Mouse (Mus musculus): Measurements from ENCODE around the gene Htr1a.

The Htr1a gene

GRCm38 (mm10) chr13:105443339-105443738, at the start of gene Htr1a:
Gene Htr1a, plus strand, starts transcription at chr13:105443639.
- DNase-seq, result no peak

GRCm38 (mm10) chr13:105411535-105412326, 31.7 kb upstream of the Htr1a start:
- no peak for DNase-seq

DNA sequence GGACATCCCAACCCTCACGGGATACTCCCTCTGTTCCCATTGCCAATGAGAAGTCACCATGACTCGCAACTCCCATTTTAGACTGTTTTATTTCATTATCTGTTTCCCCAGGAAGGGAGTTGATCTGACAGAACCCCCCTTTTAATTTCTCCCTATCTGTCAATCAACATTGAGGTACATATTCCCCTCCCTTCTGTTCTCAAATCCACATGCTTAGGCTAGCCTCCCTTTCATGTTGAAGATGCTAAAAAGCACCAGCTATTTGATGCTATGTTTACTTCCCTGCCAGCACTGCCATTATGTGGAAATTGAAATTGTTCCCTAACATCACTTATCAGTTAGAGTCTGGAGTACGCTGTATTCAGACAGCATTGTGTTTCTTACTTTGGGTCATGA, 31.1 kb upstream of the Htr1a start:
- no peak for DNase-seq

- no peak for DNase-seq
Measured at GRCm38 (mm10) chr13:105433141-105433540, 10.3 kb upstream of the Htr1a start.

DNA sequence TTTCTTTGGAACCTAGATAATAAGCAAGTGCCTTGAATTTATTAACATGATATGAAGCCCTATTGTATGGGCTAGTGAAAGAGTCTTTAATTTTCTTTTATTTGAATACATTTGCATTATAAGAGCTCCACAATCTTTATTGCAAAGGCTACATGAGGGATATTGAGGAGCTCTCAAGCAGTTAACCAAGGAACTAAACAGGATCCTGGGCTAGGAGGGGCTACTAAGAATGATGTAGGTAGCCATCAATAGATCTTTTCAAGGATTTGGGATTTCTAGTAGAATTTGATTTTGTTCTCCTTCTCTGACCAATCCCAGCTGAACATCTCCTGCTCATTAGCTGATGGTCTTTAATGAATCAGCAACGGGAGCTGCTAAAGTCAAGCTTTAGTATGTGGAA, 9.8 kb upstream of the Htr1a start:
- DNase-seq, result no peak

DNA sequence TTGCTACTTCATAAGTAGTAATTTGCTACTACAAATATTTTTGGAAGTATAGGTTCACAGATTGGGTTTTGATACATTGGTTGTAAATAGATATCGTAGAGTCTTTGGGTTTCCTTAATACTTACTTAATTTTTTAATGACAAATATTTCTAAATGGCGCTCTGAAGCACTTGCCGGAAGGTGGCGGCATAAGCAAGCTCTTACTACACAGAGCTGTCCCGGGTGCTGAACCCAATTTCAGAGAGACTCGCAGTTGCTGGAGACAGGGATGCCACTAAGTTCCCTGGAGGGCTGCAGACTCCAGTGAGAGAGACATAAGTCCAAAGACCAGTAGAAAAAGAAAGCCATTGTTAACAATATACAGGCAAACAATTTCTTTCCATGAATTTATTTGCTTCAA, 863 bp upstream of the Htr1a start:
- peak; percentile 83 for DNase-seq

- peak; percentile 8 for DNase-seq
Measured at GRCm38 (mm10) chr13:105443871-105444237, 415 bp downstream of the Htr1a start.

DNA sequence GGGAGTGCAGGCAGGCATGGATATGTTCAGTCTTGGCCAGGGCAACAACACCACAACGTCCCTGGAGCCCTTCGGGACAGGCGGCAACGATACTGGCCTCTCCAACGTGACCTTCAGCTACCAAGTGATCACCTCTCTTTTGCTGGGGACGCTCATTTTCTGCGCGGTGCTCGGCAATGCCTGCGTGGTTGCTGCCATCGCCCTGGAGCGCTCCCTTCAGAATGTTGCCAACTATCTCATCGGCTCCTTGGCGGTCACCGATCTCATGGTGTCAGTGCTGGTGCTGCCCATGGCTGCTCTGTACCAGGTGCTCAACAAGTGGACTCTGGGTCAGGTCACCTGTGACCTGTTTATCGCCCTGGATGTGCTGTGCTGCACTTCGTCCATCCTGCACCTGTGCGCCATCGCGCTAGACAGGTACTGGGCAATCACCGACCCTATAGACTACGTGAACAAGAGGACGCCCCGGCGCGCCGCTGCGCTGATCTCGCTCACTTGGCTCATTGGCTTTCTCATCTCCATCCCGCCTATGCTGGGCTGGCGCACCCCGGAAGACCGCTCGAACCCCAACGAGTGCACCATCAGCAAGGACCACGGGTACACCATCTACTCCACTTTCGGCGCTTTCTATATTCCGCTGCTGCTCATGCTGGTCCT, 927 bp downstream of the Htr1a start:
- DNase-seq, result no peak

- no peak for DNase-seq
Measured at GRCm38 (mm10) chr13:105444895-105445281, 1.4 kb downstream of the Htr1a start.

DNA sequence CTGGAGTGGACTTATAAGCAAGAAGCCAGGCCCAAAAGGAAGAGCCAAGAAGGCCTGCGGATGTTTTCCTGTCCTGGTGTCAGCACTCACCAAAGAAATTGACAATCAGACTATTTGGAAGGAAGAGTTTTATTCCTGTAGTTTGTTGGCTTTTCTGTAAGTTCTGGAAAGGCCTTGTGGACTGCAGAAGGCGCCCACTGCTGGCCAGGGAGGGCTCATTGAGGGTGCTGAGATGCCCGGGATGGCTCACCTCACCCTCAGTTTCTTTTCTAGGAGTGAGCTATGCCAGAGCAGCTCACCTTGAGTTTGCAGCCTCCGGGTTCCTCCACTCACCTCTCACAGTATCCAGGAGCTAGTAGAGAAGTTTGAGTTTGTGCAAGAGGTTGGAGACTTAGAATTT, 2.8 kb downstream of the Htr1a start:
- DNase-seq, result no peak

DNA sequence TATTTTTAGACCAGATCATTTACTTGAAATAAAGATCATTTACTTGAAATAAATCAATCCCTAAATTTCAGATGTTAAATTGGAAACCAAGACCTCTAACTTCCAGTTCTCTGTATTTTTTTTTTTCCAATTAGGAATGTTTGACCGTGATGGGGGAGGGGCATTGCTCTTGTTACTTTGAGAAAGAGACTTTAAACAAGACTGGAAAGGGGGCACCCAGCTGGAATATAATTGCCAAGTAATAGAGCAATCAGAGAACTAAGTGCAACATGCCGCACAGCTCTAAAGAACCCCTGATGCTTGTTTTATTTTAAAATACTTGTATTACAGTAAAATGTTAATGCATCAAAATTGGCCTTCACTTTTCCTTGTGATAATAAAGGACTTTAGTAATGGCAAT, 4.3 kb downstream of the Htr1a start:
- DNase-seq, result no peak

GRCm38 (mm10) chr13:105451536-105451935, 8.1 kb downstream of the Htr1a start:
- DNase-seq, result no peak

Data from embryo, embryonic 11 days (tissue).